Mouse (Mus musculus) lung, adult 2 months (tissue): ENCODE measurements at regions not wholly inside any gene's neighbourhood (a gene's known extent, or its start where the extent isn't known, plus 50 kb on each side); places are given as distances from the start of the nearest gene placed in this dataset.

Source experiments
- CTCF ChIP-seq: fragments of 200-500 bp; IDR thresholded peaks from 2 replicates; pipeline ENCODE4 v1.5.1; 2011; ENCODE audit warnings: mild to moderate bottlenecking, low read length, control low read depth; ENCODE audit not compliant: insufficient read depth
- POLR2A ChIP-seq: fragments of 200-500 bp; IDR thresholded peaks from 2 replicates; pipeline ENCODE4 v1.6.1; 2011; ENCODE audit warnings: low read depth, mild to moderate bottlenecking, control low read depth, low read length, borderline replicate concordance; ENCODE audit errors: extremely low read depth

GRCm38 (mm10) chr9:33892001-33892400 lies 593.7 kb upstream of the Kirrel3 start:
- TF ChIP-seq POLR2A, result no peak
- TF ChIP-seq CTCF, result no peak
